15 mouse cellular contexts compared by ENCODE assay signal in genomic region chr11:102396263-102396662, GRCm38 (mm10). TPM values are rescaled to one million over a fixed set of nuclear protein-coding genes. Genes with fewer than 3 reads are reported as not detected.
DNase-seq lines count a peak whose midpoint lies in the region; ATAC-seq and TF ChIP-seq lines count a peak whose summit lies in the region.
"Had no signal": no experiment of that assay in that cellular context is flagged by ENCODE, and none has a peak within 500 bp of the region (broad histone marks: within the 10 kb centered on the region; RNA-seq: fewer than 3 reads in every experiment).

No protein-coding gene starts in this region.

- DNase-seq in cerebellum, adult 9-11 months, result peak; percentile 51
- DNase-seq in midbrain, postnatal 0 days (ENCODE audit: low spot score), result no peak
- DNase-seq in B cell, adult 2 months, result no peak
- DNase-seq in retina, postnatal 1 day, result no peak
- DNase-seq in gastrocnemius, adult 18-20 months (ENCODE audit: low spot score), result no peak
- DNase-seq: adrenal gland, adult 8-10 months; embryo, embryonic 11 days; heart, adult 11 months; kidney, postnatal 14 days had no signal

- no peaks in the 10 kb centered on the region for H3K9me3 ChIP-seq in forebrain, embryonic 13.5 days (replicated peaks)
- H3K9me3 ChIP-seq in hindbrain, embryonic 15.5 days, result no peaks in the 10 kb centered on the region
- H3K9me3 ChIP-seq in midbrain, postnatal 0 days (ENCODE audit: low read length), result no peaks in the 10 kb centered on the region
- H3K9me3 ChIP-seq: intestine, embryonic 15.5 days; limb, embryonic 12.5 days had no signal

- peak overlapping the region; percentile 72; the same call in 1 of the 2 replicates for H3K4me3 ChIP-seq in forebrain, embryonic 13.5 days
- peak overlapping the region; percentile 90 for H3K4me3 ChIP-seq in hindbrain, embryonic 15.5 days
- peak overlapping the region; percentile 14 for H3K4me3 ChIP-seq in midbrain, postnatal 0 days (ENCODE audit: low read depth, low read length)
- H3K4me3 ChIP-seq: intestine, embryonic 15.5 days; limb, embryonic 12.5 days had no signal

- peak overlapping the region; percentile 38 for H3K9ac ChIP-seq in forebrain, embryonic 13.5 days
- peak overlapping the region; percentile 39 for H3K9ac ChIP-seq in hindbrain, embryonic 15.5 days
- peak overlapping the region; percentile 95; the same call in 1 of the 2 replicates for H3K9ac ChIP-seq in midbrain, postnatal 0 days (replicated peaks; ENCODE audit: low read length, poor library complexity, severe bottlenecking)
- H3K9ac ChIP-seq: intestine, embryonic 15.5 days; limb, embryonic 12.5 days; liver, postnatal 0 days had no signal

- H3K36me3 ChIP-seq in forebrain, embryonic 13.5 days (ENCODE audit: poor library complexity, severe bottlenecking), result peaks cover 32% of the 10 kb centered on the region
- H3K36me3 ChIP-seq in hindbrain, embryonic 15.5 days, result peaks cover 19% of the 10 kb centered on the region
- H3K36me3 ChIP-seq in midbrain, postnatal 0 days (ENCODE audit: insufficient read depth, low read length), result peaks cover 22% of the 10 kb centered on the region
- H3K36me3 ChIP-seq: intestine, embryonic 15.5 days; limb, embryonic 12.5 days had no signal

- H3K27ac ChIP-seq in forebrain, embryonic 13.5 days, result no peak overlapping the region
- no peak overlapping the region for H3K27ac ChIP-seq in hindbrain, embryonic 15.5 days (replicated peaks)
- no peak overlapping the region for H3K27ac ChIP-seq in midbrain, postnatal 0 days (ENCODE audit: low read depth, low read length)
- H3K27ac ChIP-seq: intestine, embryonic 15.5 days; limb, embryonic 12.5 days had no signal

- ATAC-seq in cerebellum, adult (ENCODE audit: insufficient number of reproducible peaks, low FRiP score, low TSS enrichment), result no peak
- no peak for ATAC-seq in forebrain, embryonic 13.5 days
- ATAC-seq in hindbrain, embryonic 15.5 days (ENCODE audit: low FRiP score, low read depth), result no peak
- no peak for ATAC-seq in midbrain, postnatal 0 days (ENCODE audit: low FRiP score)
- ATAC-seq: intestine, embryonic 15.5 days; liver, postnatal 0 days had no signal

- H3K4me2 ChIP-seq in forebrain, embryonic 13.5 days, result peak overlapping the region; percentile 85
- H3K4me2 ChIP-seq in hindbrain, embryonic 15.5 days, result peak overlapping the region; percentile 96
- peak overlapping the region; percentile 96 for H3K4me2 ChIP-seq in midbrain, postnatal 0 days (ENCODE audit: low read depth, low read length, poor library complexity, severe bottlenecking)
- H3K4me2 ChIP-seq: intestine, embryonic 15.5 days; limb, embryonic 12.5 days had no signal

- peaks cover 30% of the 10 kb centered on the region for H3K27me3 ChIP-seq in forebrain, embryonic 13.5 days
- H3K27me3 ChIP-seq in hindbrain, embryonic 15.5 days, result no peaks in the 10 kb centered on the region
- no peaks in the 10 kb centered on the region for H3K27me3 ChIP-seq in midbrain, postnatal 0 days (ENCODE audit: insufficient read depth, low read length)

- H3K4me1 ChIP-seq in forebrain, embryonic 13.5 days, result peaks cover 68% of the 10 kb centered on the region
- peaks cover 67% of the 10 kb centered on the region for H3K4me1 ChIP-seq in hindbrain, embryonic 15.5 days (replicated peaks)
- peaks cover 23% of the 10 kb centered on the region for H3K4me1 ChIP-seq in midbrain, postnatal 0 days (ENCODE audit: insufficient read depth, low read length)

- WGBS in forebrain, embryonic 13.5 days, result 64% methylated on average over 6 of the region's 6 CpGs
- 55% methylated on average over 6 of the region's 6 CpGs for WGBS in hindbrain, embryonic 15.5 days
- WGBS in midbrain, postnatal 0 days, result 50% methylated on average over 6 of the region's 6 CpGs

- TF ChIP-seq CTCF in midbrain, postnatal 0 days (IDR thresholded peaks at IDR 0.05), result no peak

RNA-seq across cellular contexts. Expression of gene Rundc3a, which starts 3.1 kb away (rescaled TPM):
- polyA plus RNA-seq in forebrain, embryonic 13.5 days (2015; fragmentation: Nextera tagmentation; extraction: Ambion mirVana), result 93.9 and 94.8 TPM in 2 replicates
- 135 and 149 TPM in 2 replicates for polyA plus RNA-seq in hindbrain, embryonic 15.5 days (2015; fragmentation: Nextera tagmentation; extraction: Ambion mirVana)
- 379 and 397 TPM in 2 replicates for total RNA-seq in midbrain, postnatal 0 days (2014; rRNA removed)
- polyA plus RNA-seq in midbrain, postnatal 0 days (2015; fragmentation: Nextera tagmentation; extraction: Ambion mirVana), result 127 and 133 TPM in 2 replicates
- total RNA-seq in gastrocnemius, adult 18-20 months (2021), result not detected

RNA-seq across cellular contexts. Expression of gene Slc25a39, which starts 11.5 kb away (rescaled TPM):
- polyA plus RNA-seq in forebrain, embryonic 13.5 days (2015; fragmentation: Nextera tagmentation; extraction: Ambion mirVana), result 157 and 159 TPM in 2 replicates
- polyA plus RNA-seq in hindbrain, embryonic 15.5 days (2015; fragmentation: Nextera tagmentation; extraction: Ambion mirVana), result 167 and 168 TPM in 2 replicates
- total RNA-seq in midbrain, postnatal 0 days (2014; rRNA removed), result 139 and 176 TPM in 2 replicates
- 132 and 148 TPM in 2 replicates for polyA plus RNA-seq in midbrain, postnatal 0 days (2015; fragmentation: Nextera tagmentation; extraction: Ambion mirVana)
- total RNA-seq in gastrocnemius, adult 18-20 months (2021), result 10 to 100 TPM; 61.2 to 62.0 TPM

RNA-seq across cellular contexts. Expression of gene Slc4a1, which starts 30.3 kb away (rescaled TPM):
- polyA plus RNA-seq in forebrain, embryonic 13.5 days (2015; fragmentation: Nextera tagmentation; extraction: Ambion mirVana), result 2.6 and 6.5 TPM in 2 replicates
- 2.4 and 3.4 TPM in 2 replicates for polyA plus RNA-seq in hindbrain, embryonic 15.5 days (2015; fragmentation: Nextera tagmentation; extraction: Ambion mirVana)
- 0.33 and 1.1 TPM in 2 replicates for total RNA-seq in midbrain, postnatal 0 days (2014; rRNA removed)
- polyA plus RNA-seq in midbrain, postnatal 0 days (2015; fragmentation: Nextera tagmentation; extraction: Ambion mirVana), result 0.27 and 0.42 TPM in 2 replicates
- total RNA-seq in gastrocnemius, adult 18-20 months (2021), result under 1 TPM in 1 of 2 experiments, not detected in 1; 0.07 TPM

RNA-seq across cellular contexts. Expression of gene Grn, which starts 33.9 kb away (rescaled TPM):
- polyA plus RNA-seq in forebrain, embryonic 13.5 days (2015; fragmentation: Nextera tagmentation; extraction: Ambion mirVana), result 49.5 and 53.9 TPM in 2 replicates
- 85.7 and 85.9 TPM in 2 replicates for polyA plus RNA-seq in hindbrain, embryonic 15.5 days (2015; fragmentation: Nextera tagmentation; extraction: Ambion mirVana)
- 74.2 and 78.0 TPM in 2 replicates for total RNA-seq in midbrain, postnatal 0 days (2014; rRNA removed)
- 90.4 and 91.7 TPM in 2 replicates for polyA plus RNA-seq in midbrain, postnatal 0 days (2015; fragmentation: Nextera tagmentation; extraction: Ambion mirVana)
- total RNA-seq in gastrocnemius, adult 18-20 months (2021), result 10 to 100 TPM; 17.1 to 20.7 TPM

RNA-seq across cellular contexts. Expression of gene Fam171a2, which starts 51.2 kb away (rescaled TPM):
- polyA plus RNA-seq in forebrain, embryonic 13.5 days (2015; fragmentation: Nextera tagmentation; extraction: Ambion mirVana), result 8.5 and 9.3 TPM in 2 replicates
- polyA plus RNA-seq in hindbrain, embryonic 15.5 days (2015; fragmentation: Nextera tagmentation; extraction: Ambion mirVana), result 29.3 and 30.7 TPM in 2 replicates
- total RNA-seq in midbrain, postnatal 0 days (2014; rRNA removed), result 584 and 605 TPM in 2 replicates
- polyA plus RNA-seq in midbrain, postnatal 0 days (2015; fragmentation: Nextera tagmentation; extraction: Ambion mirVana), result 22.5 and 25.4 TPM in 2 replicates
- total RNA-seq in gastrocnemius, adult 18-20 months (2021), result 1 to 10 TPM in 1 of 2 experiments, under 1 TPM in 1; 0.62 to 1.1 TPM

Comparison
In these comparisons a context has a peak if more than half of its experiments do, and no peak if none do; other contexts are left out.
1. H3K4me3 ChIP-seq: peak in every context shown above with its lines; median percentile 90 in hindbrain, embryonic 15.5 days; 72 in forebrain, embryonic 13.5 days; 14 in midbrain, postnatal 0 days.
2. H3K9ac ChIP-seq: peak in every context shown above with its lines; median percentile 95 in midbrain, postnatal 0 days; 39 in hindbrain, embryonic 15.5 days; 38 in forebrain, embryonic 13.5 days.